Mouse (Mus musculus): ENCODE measurements around the gene Gdpd1. TPM values are rescaled to one million over a fixed set of nuclear protein-coding genes. Genes with fewer than 3 reads are reported as not detected.

Gene Gdpd1
- 23.7 and 23.9 TPM in 2 replicates for polyA plus RNA-seq (2015; fragmentation: Nextera tagmentation; extraction: Ambion mirVana)

DNA sequence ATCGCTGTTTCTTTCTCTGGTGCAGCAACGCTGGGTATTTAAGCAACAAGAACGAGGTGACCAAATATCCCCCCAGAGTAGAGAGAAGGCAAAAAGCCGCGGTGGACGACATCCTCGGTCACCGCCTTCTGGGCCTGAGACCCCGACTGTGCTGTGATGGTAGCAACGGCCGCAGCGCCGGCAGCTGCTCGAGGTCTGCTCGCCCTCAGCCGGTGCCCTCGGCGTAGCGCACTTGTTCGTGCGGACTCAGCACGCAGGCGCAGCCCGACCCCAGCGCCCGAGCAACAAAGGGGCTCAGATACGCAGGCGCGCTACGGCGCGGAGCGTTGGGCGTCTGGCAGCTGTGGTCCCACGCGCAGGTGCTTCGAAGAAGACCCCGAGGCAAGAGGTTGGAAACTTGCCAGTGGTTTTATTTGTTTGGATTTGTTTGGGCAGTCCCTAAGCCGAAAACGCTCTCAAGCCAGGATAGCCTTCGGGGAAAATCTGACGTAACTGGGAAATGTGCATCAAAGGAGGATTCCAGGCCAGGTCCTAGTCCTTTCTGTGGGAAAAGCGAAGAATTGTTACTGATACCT is at the start of gene Gdpd1:
TSS of gene Gdpd1 (minus strand) at position 197 of the 575 bp plus-strand sequence.
- H3K9me3 ChIP-seq: no peaks in the 10 kb centered on the region
- H3K36me3 ChIP-seq: peaks cover 7% of the 10 kb centered on the region; the same call in 1 of the 2 replicates
- peak within 1 kb of the TSS; percentile 63 for H3K9ac ChIP-seq
- H3K4me1 ChIP-seq (replicated peaks): peaks cover 8% of the 10 kb centered on the region; the same call in 1 of the 2 replicates
- under 1% methylated on average over 43 of the region's 43 CpGs for WGBS
- peak; percentile 93 for ATAC-seq
- H3K4me3 ChIP-seq (replicated peaks): peak within 1 kb of the TSS; percentile 58
- H3K27ac ChIP-seq: peak within 1 kb of the TSS; percentile 72
- H3K27me3 ChIP-seq (replicated peaks): no peaks in the 10 kb centered on the region
- peak within 1 kb of the TSS; percentile 96 for H3K4me2 ChIP-seq (replicated peaks)

DNA sequence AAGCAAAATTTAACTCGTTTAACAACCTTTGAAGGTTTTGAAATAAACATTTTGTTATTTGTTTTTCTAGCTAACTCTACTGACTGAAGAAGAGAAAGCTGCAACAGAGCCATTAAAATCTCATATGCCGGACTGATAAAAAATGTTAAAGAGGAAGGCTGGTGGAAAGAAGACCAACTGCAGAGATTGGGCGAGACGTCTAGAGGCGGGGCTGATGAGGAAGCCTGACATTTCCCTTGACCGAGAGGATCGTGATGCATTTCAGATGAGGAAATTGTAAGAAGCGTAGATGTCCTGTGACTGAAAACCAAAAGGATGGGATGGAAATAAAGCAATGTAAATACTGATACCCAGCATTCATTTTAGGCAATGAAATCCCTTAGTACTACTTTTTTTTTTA is 48.0 kb upstream of the Gdpd1 start:
- WGBS: 80% methylated on average over 8 of the region's 8 CpGs
- no peak for ATAC-seq
- peaks cover 26% of the 10 kb centered on the region for H3K36me3 ChIP-seq
- H3K9me3 ChIP-seq: no peaks in the 10 kb centered on the region
- no peaks in the 10 kb centered on the region for H3K27me3 ChIP-seq (replicated peaks)
- H3K4me1 ChIP-seq (replicated peaks): peaks cover 5% of the 10 kb centered on the region; the same call in 1 of the 2 replicates
- no peak overlapping the region for H3K27ac ChIP-seq
- H3K9ac ChIP-seq: no peak overlapping the region
- H3K4me2 ChIP-seq (replicated peaks): no peak overlapping the region
- no peak overlapping the region for H3K4me3 ChIP-seq (replicated peaks)

DNA sequence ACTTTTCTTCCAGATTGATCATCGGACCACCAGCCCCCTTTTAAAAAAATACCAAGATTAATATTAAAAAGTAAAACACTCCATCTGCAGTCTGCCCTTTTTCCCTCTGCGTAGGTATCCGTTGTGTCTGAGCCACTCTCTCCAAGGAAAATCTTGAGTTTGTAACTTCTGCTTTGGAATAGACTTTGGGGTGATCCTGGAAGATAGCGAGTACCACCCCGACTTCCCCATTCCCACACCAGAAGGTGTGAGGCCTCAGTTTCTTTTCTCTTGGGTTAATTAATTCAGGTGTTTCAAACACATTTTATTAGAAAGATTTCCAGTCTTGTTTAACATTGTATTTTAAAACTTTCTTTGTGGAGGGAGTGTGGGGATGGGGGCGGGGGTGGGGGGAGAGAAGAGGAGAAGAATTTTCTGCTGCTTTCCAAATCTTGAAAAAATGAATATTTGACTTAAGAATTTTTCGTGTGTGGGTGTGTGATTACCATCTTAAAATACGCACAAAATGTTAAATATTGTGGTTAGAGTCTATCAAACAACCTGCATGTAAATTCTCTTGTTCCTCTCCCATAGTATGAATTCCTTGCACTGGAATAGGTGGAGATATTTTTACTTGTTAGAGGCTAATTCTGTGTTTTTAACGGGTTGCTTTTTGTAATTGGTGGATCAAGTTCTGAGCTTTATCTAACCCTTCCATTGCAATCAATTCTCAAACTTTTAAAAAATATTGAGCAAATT is 36.5 kb upstream of the Gdpd1 start:
- no peak for ATAC-seq
- Histone ChIP-seq H3K4me1 (replicated peaks) (0 out of 2 replicates have a peak, but pooled peaks cover 6% of the 10 kb centered on the region), H3K27ac (peak overlapping the region; percentile 93; the same call in 1 of the 2 replicates), H3K4me2 (replicated peaks) (peak overlapping the region; percentile 59), H3K27me3 (replicated peaks) (no peaks in the 10 kb centered on the region), H3K9me3 (no peaks in the 10 kb centered on the region), H3K9ac (peak overlapping the region; percentile 84), H3K36me3 (peaks cover 6% of the 10 kb centered on the region), H3K4me3 (replicated peaks) (peak overlapping the region; percentile 95)
- WGBS: 5% methylated on average over 9 of the region's 9 CpGs

DNA sequence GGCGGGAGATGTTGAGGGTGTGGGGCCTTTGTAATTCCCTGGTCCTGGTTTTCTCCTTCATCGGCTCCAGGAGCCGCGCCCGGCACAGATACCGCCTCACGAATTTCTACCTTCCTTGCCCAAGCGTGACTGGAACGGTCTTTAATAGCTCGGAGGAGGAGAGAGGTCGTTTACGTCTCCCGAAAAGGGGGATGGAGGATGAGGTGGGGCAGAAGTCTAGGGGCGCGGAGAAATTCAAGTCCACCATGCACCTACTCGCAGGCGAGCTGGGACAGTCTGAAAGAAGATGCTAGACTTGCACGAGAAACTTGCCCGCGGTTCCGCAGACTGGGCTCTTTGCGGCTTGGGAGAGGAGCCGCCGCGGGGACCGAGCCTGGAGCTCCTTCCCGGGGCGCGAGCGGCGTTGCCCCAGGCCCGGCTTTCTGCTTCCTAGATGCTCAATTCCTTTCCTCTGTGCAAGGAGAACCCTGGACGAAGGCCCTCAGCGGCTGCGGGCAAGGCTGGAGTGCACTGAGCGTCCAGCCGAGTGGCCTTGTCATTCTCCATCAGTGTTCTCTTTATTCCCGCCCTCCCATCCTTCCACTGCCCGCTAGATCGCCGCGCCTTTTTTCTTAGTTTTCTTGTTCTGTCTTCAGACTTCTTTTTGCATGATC is 35.8 kb upstream of the Gdpd1 start:
- Histone ChIP-seq H3K27ac (peak overlapping the region; percentile 93), H3K27me3 (replicated peaks) (no peaks in the 10 kb centered on the region), H3K9me3 (no peaks in the 10 kb centered on the region), H3K36me3 (peaks cover 13% of the 10 kb centered on the region), H3K4me2 (replicated peaks) (peak overlapping the region; percentile 59), H3K4me3 (replicated peaks) (peak overlapping the region; percentile 95), H3K9ac (peak overlapping the region; percentile 84), H3K4me1 (replicated peaks) (0 out of 2 replicates have a peak, but pooled peaks cover 6% of the 10 kb centered on the region)
- under 1% methylated on average over 42 of the region's 42 CpGs for WGBS
- ATAC-seq: no peak

DNA sequence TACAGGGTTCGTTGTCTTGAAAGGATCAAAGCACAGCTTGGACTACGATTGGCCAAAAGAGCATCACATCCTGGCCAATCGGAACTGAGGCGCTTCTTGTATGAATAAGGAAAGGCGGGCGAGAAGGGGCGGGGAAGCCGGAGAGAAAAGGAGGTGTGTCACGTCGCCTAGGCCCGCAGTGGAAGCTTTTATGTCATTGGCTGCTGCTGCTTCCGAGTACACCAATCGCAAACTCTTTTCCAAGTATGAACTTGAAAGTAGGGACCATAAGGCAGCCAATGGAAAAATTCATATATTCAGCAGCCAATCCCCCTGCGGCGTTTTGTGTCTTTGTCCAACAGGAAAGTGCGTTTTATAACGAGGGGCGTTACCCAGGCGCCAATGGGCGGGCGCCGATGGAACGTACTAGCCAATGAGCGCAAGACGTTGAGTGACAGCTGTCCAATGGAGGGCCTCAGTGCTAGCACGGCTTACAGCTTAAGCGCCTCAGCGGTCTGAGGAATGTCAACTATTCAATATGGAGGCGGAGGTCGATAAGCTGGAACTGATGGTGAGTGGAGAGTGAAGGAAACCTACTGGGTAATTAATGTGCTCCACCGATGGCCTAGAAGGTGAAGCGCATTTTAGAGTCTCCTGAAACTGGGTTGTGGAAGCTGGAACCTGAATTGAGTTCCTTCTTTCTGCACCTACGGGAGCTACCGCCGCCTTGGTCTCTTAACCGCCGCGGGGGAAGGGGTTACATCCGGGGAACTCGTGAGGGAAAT is 35.1 kb upstream of the Gdpd1 start, which contains the start of gene Ska2:
TSS of gene Ska2 (plus strand) at position 480 of the 764 bp plus-strand sequence.
- Histone ChIP-seq H3K36me3 (peaks cover 16% of the 10 kb centered on the region), H3K4me1 (replicated peaks) (0 out of 2 replicates have a peak, but pooled peaks cover 6% of the 10 kb centered on the region), H3K27ac (peak within 1 kb of the TSS; percentile 93), H3K4me2 (replicated peaks) (peak within 1 kb of the TSS; percentile 59), H3K9ac (peak within 1 kb of the TSS; percentile 84), H3K4me3 (replicated peaks) (peak within 1 kb of the TSS; percentile 95), H3K9me3 (no peaks in the 10 kb centered on the region), H3K27me3 (replicated peaks) (no peaks in the 10 kb centered on the region)
- under 1% methylated on average over 40 of the region's 40 CpGs for WGBS
- ATAC-seq: peak; percentile 99

DNA sequence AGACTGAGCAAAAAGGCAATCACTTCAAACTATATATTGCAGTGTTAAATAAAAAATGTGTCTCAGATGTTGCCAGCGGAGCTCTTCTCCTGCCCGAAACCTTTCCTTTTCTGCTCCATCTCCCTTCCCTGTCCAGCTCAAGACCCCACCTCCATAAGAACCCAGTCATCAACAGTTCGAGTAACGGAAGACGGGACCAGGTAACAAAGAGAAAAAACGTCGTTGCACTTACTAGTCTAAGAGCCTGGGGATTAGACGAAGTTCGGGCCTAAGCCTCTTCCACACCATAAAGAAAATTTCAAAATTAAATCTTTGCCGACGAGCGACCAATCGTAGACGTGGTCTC is 34.5 kb upstream of the Gdpd1 start, which contains the start of gene Prr11:
TSS of gene Prr11 (minus strand) at position 300 of the 346 bp plus-strand sequence.
- Histone ChIP-seq H3K4me1 (replicated peaks) (0 out of 2 replicates have a peak, but pooled peaks cover 6% of the 10 kb centered on the region), H3K27me3 (replicated peaks) (no peaks in the 10 kb centered on the region), H3K9ac (peak within 1 kb of the TSS; percentile 84), H3K4me3 (replicated peaks) (peak within 1 kb of the TSS; percentile 95), H3K36me3 (peaks cover 17% of the 10 kb centered on the region), H3K27ac (peak within 1 kb of the TSS; percentile 93), H3K4me2 (replicated peaks) (peak within 1 kb of the TSS; percentile 59), H3K9me3 (no peaks in the 10 kb centered on the region)
- ATAC-seq: no peak; the same call in 1 of the 2 replicates
- WGBS: under 1% methylated on average over 14 of the region's 14 CpGs

DNA sequence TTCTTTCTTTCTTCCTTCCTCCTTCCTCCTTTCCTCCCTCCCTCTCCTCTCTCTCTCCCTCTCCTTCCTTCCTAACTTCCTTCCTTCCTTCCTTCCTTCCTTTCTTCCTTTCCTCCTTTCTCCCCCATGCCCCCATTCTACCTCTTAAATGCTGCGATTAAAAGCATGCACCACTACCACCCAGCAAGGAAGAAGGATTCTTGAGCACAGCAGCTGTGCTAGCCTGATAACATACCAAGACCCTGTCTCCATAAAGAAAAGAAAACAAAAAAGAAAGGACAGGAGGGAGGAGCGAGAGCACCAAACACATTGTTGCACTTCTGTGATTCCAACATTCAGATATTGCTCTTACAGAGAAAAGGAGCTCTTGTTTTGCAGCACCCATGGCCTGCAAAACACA is 13.3 kb upstream of the Gdpd1 start:
- no peak overlapping the region for H3K27ac ChIP-seq

DNA sequence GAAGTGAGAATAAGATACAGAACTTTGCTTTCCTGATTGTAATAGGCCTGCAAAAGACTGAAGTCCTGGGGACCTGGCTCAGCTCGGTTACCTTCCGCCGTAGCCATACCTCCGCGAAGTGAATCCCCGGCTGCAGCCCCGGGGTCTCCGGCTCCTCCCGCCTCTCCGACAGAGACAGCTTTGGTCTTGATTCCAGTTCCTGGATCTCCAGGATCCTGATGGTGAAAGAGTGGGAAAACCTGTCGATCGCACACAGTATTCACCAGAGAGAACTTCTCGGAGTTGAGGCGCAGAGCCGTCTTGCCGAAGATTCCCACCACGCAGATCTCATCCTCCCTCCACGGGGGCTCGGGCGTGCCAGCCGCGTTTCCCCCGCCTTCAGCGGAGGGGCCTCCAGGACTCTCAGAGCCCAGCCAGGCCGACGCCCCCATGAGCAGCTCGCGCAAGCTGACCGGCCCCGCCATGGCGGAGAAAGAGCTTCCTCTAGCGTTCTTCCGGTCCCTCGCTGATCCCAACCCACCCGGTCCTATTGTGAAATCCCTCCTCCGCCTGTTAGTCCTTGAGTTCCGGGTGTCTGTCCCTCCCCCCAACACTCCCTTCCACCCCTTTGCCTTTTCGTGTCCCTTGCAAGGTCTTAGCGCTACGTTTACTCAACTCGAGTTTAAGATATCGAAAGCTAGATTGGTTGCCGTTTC is 12.6 kb upstream of the Gdpd1 start, which contains the start of gene Smg8:
TSS of gene Smg8 (minus strand) at position 485 of the 695 bp plus-strand sequence.
- Histone ChIP-seq H3K9me3 (no peaks in the 10 kb centered on the region), H3K4me2 (replicated peaks) (peak within 1 kb of the TSS; percentile 78), H3K4me1 (replicated peaks) (peaks cover 15% of the 10 kb centered on the region), H3K36me3 (peaks cover 19% of the 10 kb centered on the region), H3K27ac (peak within 1 kb of the TSS; percentile 65), H3K4me3 (replicated peaks) (peak within 1 kb of the TSS; percentile 86), H3K9ac (peak within 1 kb of the TSS; percentile 87), H3K27me3 (replicated peaks) (no peaks in the 10 kb centered on the region)
- under 1% methylated on average over 43 of the region's 43 CpGs for WGBS
- ATAC-seq: peak; percentile 96

More for the DNA sequence above, 13.3 kb upstream of the Gdpd1 start:
- H3K9me3 ChIP-seq: no peaks in the 10 kb centered on the region
- H3K27me3 ChIP-seq (replicated peaks): no peaks in the 10 kb centered on the region
- H3K4me1 ChIP-seq (replicated peaks): peaks cover 15% of the 10 kb centered on the region
- peak overlapping the region; percentile 87 for H3K9ac ChIP-seq
- peaks cover 22% of the 10 kb centered on the region for H3K36me3 ChIP-seq
- WGBS: 49% methylated on average over 2 of the region's 2 CpGs
- H3K4me2 ChIP-seq (replicated peaks): peak overlapping the region; percentile 78
- H3K4me3 ChIP-seq (replicated peaks): peak overlapping the region; percentile 86
- ATAC-seq: 0 out of 2 replicates have a peak, but pooled peaks have one; percentile 11

DNA sequence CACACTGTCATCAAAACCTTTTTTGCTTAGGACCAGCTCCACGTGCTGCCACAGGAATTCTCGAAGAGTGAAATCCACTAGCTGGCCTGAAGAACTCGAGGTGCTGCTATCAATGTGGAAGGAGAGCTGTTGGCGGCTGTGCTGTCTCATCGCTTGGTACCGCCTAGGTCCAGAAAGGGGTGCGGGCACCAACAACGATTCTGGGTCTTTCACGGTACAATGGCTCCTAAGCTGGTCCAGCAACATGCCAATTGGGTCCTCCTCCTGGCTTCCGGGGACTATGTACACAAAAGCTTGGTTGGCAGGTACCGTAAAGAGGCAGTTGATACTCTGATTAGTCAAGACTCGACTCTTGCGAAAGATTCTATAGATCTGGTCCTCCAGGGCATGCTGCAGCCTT is 11.6 kb upstream of the Gdpd1 start:
- no peak overlapping the region for H3K27ac ChIP-seq
- H3K9ac ChIP-seq: 0 out of 2 replicates have a peak overlapping the region, but pooled peaks have one; percentile 87
- no peaks in the 10 kb centered on the region for H3K9me3 ChIP-seq
- 82% methylated on average over 13 of the region's 13 CpGs for WGBS
- ATAC-seq: no peak
- no peaks in the 10 kb centered on the region for H3K27me3 ChIP-seq (replicated peaks)
- peaks cover 18% of the 10 kb centered on the region for H3K36me3 ChIP-seq
- H3K4me3 ChIP-seq (replicated peaks): peak overlapping the region; percentile 86
- peaks cover 15% of the 10 kb centered on the region for H3K4me1 ChIP-seq (replicated peaks)
- H3K4me2 ChIP-seq (replicated peaks): peak overlapping the region; percentile 78

DNA sequence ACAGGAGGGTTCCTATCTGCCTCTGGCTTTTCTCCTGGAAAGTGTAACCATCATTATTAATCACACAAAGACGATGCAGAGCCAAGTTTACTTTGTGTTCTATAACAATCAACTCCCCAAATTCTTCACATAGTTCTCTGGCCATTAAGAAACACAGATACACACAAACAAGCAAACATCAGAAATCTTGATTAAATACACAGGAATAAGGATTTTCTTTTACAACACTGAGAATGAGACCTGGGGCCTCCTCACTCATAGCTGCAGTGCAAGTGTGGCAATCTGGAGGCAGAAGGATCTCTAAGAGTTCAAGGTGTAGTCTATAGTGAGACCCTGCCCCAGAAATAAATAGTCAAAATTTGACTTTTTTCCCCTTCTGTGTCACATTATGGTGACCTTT is 9.8 kb upstream of the Gdpd1 start:
- 45% methylated on average over 1 of the region's 1 CpGs for WGBS
- H3K27ac ChIP-seq: no peak overlapping the region

DNA sequence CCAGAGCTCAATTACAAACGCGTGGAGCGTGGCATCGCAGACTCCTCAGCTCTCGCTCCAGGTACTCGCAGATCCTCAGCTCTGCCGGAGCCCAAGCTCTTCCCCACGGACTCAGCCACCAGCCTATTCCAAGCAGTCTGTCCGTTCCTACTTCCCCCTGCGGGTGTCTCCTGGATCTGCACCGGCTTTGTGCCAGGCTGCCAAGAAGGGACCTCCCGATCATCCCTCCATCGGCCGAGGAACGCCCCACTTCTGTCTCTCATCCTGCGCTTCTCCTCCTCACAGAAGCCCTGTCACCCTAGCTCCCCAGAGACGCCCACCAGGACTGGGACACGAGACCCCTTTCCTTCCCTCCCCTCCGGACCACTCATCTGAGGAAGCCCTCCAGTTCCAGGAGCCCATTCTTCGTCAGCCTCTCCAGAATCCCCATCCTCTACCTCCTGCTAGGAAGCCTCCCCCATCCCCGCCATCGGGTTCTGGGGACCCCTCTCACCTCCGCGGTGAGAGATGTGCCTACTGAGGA is 458 bp downstream of the Gdpd1 start:
- WGBS: under 1% methylated on average over 24 of the region's 24 CpGs
- H3K27me3 ChIP-seq (replicated peaks): no peaks in the 10 kb centered on the region
- peak; percentile 84 for ATAC-seq
- H3K9ac ChIP-seq: peak overlapping the region; percentile 63
- H3K36me3 ChIP-seq: peaks cover 7% of the 10 kb centered on the region; the same call in 1 of the 2 replicates
- H3K27ac ChIP-seq: peak overlapping the region; percentile 72
- no peaks in the 10 kb centered on the region for H3K9me3 ChIP-seq
- H3K4me1 ChIP-seq (replicated peaks): peaks cover 8% of the 10 kb centered on the region; the same call in 1 of the 2 replicates
- H3K4me2 ChIP-seq (replicated peaks): peak overlapping the region; percentile 96
- peak overlapping the region; percentile 58 for H3K4me3 ChIP-seq (replicated peaks)

More for the DNA sequence above, 9.8 kb upstream of the Gdpd1 start:
- Histone ChIP-seq H3K4me3 (replicated peaks) (no peak overlapping the region), H3K9ac (no peak overlapping the region), H3K4me2 (replicated peaks) (no peak overlapping the region), H3K4me1 (replicated peaks) (peaks cover 15% of the 10 kb centered on the region), H3K27me3 (replicated peaks) (no peaks in the 10 kb centered on the region), H3K9me3 (no peaks in the 10 kb centered on the region), H3K36me3 (peaks cover 19% of the 10 kb centered on the region)
- ATAC-seq: no peak
